Mouse (Mus musculus): ENCODE results near the gene Ppp5c. TPM values are rescaled to one million over a fixed set of nuclear protein-coding genes. Genes with fewer than 3 reads are reported as not detected.
"Not testable (repeated sequence)": the region's sequence is repeated elsewhere in the genome, so short reads cannot be mapped to it uniquely, and the experiment has no call there.

Gene Ppp5c
- total RNA-seq (2014; fragmentation: Nextera tagmentation) (102 and 112 TPM in 2 replicates), total RNA-seq (2017) (44.9 and 50.2 TPM in 2 replicates), polyA plus RNA-seq (2012) (92.9 and 94.1 TPM in 2 replicates)

GRCm38 (mm10) chr7:17027588-17028343 lies at the start of gene Ppp5c:
Gene Ppp5c (minus strand): TSS chr7:17027924.
- peak; percentile 35 for ATAC-seq (ENCODE audit: extremely low read depth, insufficient number of reproducible peaks, low FRiP score, poor library complexity, severe bottlenecking)
- H3K36me3 ChIP-seq (replicated peaks) = peaks cover 77% of the 10 kb centered on the region
- peaks cover 60% of the 10 kb centered on the region for H3K4me1 ChIP-seq (ENCODE audit: insufficient read depth, low read depth, low read length)
- DNase-seq (ENCODE audit: low spot score) = peak; percentile 91
- H3K27me3 ChIP-seq (ENCODE audit: insufficient read depth, low read length) = no peaks in the 10 kb centered on the region
- TF ChIP-seq GATA2 (IDR thresholded peaks at IDR 0.05; ENCODE audit: borderline replicate concordance, low read depth, low read length) = no peak
- no peak for TF ChIP-seq CTCF (IDR thresholded peaks at IDR 0.05; ENCODE audit: low read depth, low read length)
- TF ChIP-seq TAL1 (conservative IDR thresholded peaks at IDR 0.05; ENCODE audit: low read depth, low read length) = no peak
- TF ChIP-seq GATA1 (IDR thresholded peaks at IDR 0.05; ENCODE audit: borderline replicate concordance, low read length) = no peak
- no peak; the same call in 1 of the 2 replicates for TF ChIP-seq POLR2AphosphoS5 (IDR thresholded peaks at IDR 0.05; ENCODE audit: insufficient replicate concordance, low read depth, low read length)
- peak within 1 kb of the TSS; percentile 96 for H3K4me3 ChIP-seq (ENCODE audit: low read depth, low read length)
- H3K9me3 ChIP-seq (replicated peaks) = no peaks in the 10 kb centered on the region

DNA sequence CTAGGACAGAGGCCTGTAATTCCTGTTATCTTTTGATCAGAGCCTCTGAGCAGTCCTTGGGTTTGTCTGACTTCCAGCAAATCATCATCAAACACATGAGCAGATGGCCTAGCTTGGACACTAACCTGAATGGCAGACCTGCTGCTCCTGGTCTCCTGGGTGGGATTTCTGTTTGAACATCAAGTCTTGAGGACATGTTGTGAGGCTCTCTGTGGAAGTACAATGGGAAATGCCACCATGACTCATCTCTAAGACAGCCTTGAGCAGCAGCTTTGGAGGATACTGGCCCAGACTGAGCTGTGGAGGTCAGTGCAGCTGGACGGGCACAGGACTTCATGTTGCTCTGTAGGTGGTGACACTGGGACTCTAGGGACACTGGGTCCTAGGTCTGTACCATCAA lies 48.8 kb upstream of the Ppp5c start:
- ATAC-seq (ENCODE audit: extremely low read depth, insufficient number of reproducible peaks, low FRiP score, poor library complexity, severe bottlenecking) = no peak
- Histone ChIP-seq H3K36me3 (replicated peaks) (peaks cover 9% of the 10 kb centered on the region), H3K9me3 (replicated peaks) (no peaks in the 10 kb centered on the region), H3K4me3 (ENCODE audit: low read depth, low read length) (no peak overlapping the region), H3K27me3 (ENCODE audit: insufficient read depth, low read length) (no peaks in the 10 kb centered on the region), H3K4me1 (ENCODE audit: insufficient read depth, low read depth, low read length) (peaks cover 34% of the 10 kb centered on the region)
- no peak for DNase-seq (ENCODE audit: low spot score)
- no peak for TF ChIP-seq CTCF (IDR thresholded peaks at IDR 0.05; ENCODE audit: low read depth, low read length)
- TF ChIP-seq GATA1 (IDR thresholded peaks at IDR 0.05; ENCODE audit: borderline replicate concordance, low read length) = no peak
- TF ChIP-seq POLR2AphosphoS5 (IDR thresholded peaks at IDR 0.05; ENCODE audit: insufficient replicate concordance, low read depth, low read length) = no peak
- no peak for TF ChIP-seq TAL1 (conservative IDR thresholded peaks at IDR 0.05; ENCODE audit: low read depth, low read length)
- TF ChIP-seq GATA2 (IDR thresholded peaks at IDR 0.05; ENCODE audit: borderline replicate concordance, low read depth, low read length) = no peak

GRCm38 (mm10) chr7:17073904-17074615 lies 46.3 kb upstream of the Ppp5c start, which contains the start of gene Psg16:
Gene Psg16 (plus strand): TSS chr7:17074040.
- DNase-seq (ENCODE audit: low spot score) (peak; percentile 43), ATAC-seq (ENCODE audit: extremely low read depth, insufficient number of reproducible peaks, low FRiP score, poor library complexity, severe bottlenecking) (peak; percentile 86)
- Histone ChIP-seq H3K9me3 (replicated peaks) (no peaks in the 10 kb centered on the region), H3K27me3 (ENCODE audit: insufficient read depth, low read length) (no peaks in the 10 kb centered on the region), H3K4me3 (ENCODE audit: low read depth, low read length) (peak within 1 kb of the TSS; percentile 60; the same call in 1 of the 2 replicates), H3K4me1 (ENCODE audit: insufficient read depth, low read depth, low read length) (peaks cover 34% of the 10 kb centered on the region), H3K36me3 (replicated peaks) (peaks cover 9% of the 10 kb centered on the region)
- no peak for TF ChIP-seq GATA1 (IDR thresholded peaks at IDR 0.05; ENCODE audit: borderline replicate concordance, low read length)
- TF ChIP-seq POLR2AphosphoS5 (IDR thresholded peaks at IDR 0.05; ENCODE audit: insufficient replicate concordance, low read depth, low read length) = no peak
- TF ChIP-seq CTCF (IDR thresholded peaks at IDR 0.05; ENCODE audit: low read depth, low read length) = peak; percentile 83
- TF ChIP-seq GATA2 (IDR thresholded peaks at IDR 0.05; ENCODE audit: borderline replicate concordance, low read depth, low read length) = no peak
- TF ChIP-seq TAL1 (conservative IDR thresholded peaks at IDR 0.05; ENCODE audit: low read depth, low read length) = peak; percentile 76

- DNase-seq (ENCODE audit: low spot score) = no peak
- TF ChIP-seq TAL1 (conservative IDR thresholded peaks at IDR 0.05; ENCODE audit: low read depth, low read length) (no peak), GATA1 (IDR thresholded peaks at IDR 0.05; ENCODE audit: borderline replicate concordance, low read length) (no peak), POLR2AphosphoS5 (IDR thresholded peaks at IDR 0.05; ENCODE audit: insufficient replicate concordance, low read depth, low read length) (no peak)
- Histone ChIP-seq H3K9me3 (replicated peaks) (no peaks in the 10 kb centered on the region), H3K36me3 (replicated peaks) (peaks cover 9% of the 10 kb centered on the region), H3K4me3 (ENCODE audit: low read depth, low read length) (no peak overlapping the region; the same call in 1 of the 2 replicates), H3K27me3 (ENCODE audit: insufficient read depth, low read length) (no peaks in the 10 kb centered on the region), H3K4me1 (ENCODE audit: insufficient read depth, low read depth, low read length) (peaks cover 34% of the 10 kb centered on the region)
- no peak for ATAC-seq (ENCODE audit: extremely low read depth, insufficient number of reproducible peaks, low FRiP score, poor library complexity, severe bottlenecking)
Measured at GRCm38 (mm10) chr7:17073513-17073903, 45.8 kb upstream of the Ppp5c start.

GRCm38 (mm10) chr7:17067651-17068050 lies 39.9 kb upstream of the Ppp5c start:
- not testable (repeated sequence) for H3K4me3 ChIP-seq (ENCODE audit: low read depth, low read length); H3K27me3 ChIP-seq (ENCODE audit: insufficient read depth, low read length); ATAC-seq (ENCODE audit: extremely low read depth, insufficient number of reproducible peaks, low FRiP score, poor library complexity, severe bottlenecking); H3K9me3 ChIP-seq (replicated peaks); H3K36me3 ChIP-seq (replicated peaks); DNase-seq (ENCODE audit: low spot score)
- H3K4me1 ChIP-seq (ENCODE audit: insufficient read depth, low read depth, low read length) = peaks cover 31% of the 10 kb centered on the region

GRCm38 (mm10) chr7:17067000-17067399 lies 39.3 kb upstream of the Ppp5c start:
- TF ChIP-seq GATA1 (IDR thresholded peaks at IDR 0.05; ENCODE audit: borderline replicate concordance, low read length) (no peak), TAL1 (conservative IDR thresholded peaks at IDR 0.05; ENCODE audit: low read depth, low read length) (no peak), GATA2 (IDR thresholded peaks at IDR 0.05; ENCODE audit: borderline replicate concordance, low read depth, low read length) (no peak), CTCF (IDR thresholded peaks at IDR 0.05; ENCODE audit: low read depth, low read length) (no peak), POLR2AphosphoS5 (IDR thresholded peaks at IDR 0.05; ENCODE audit: insufficient replicate concordance, low read depth, low read length) (no peak)
- ATAC-seq (ENCODE audit: extremely low read depth, insufficient number of reproducible peaks, low FRiP score, poor library complexity, severe bottlenecking) (no peak), DNase-seq (ENCODE audit: low spot score) (no peak)
- H3K36me3 ChIP-seq (replicated peaks) = peaks cover 7% of the 10 kb centered on the region
- no peaks in the 10 kb centered on the region for H3K27me3 ChIP-seq (ENCODE audit: insufficient read depth, low read length)
- H3K4me3 ChIP-seq (ENCODE audit: low read depth, low read length) = no peak overlapping the region
- H3K4me1 ChIP-seq (ENCODE audit: insufficient read depth, low read depth, low read length) = peaks cover 38% of the 10 kb centered on the region
- H3K9me3 ChIP-seq (replicated peaks) = no peaks in the 10 kb centered on the region

All from G1E (cell line).